Mouse (Mus musculus): ENCODE measurements around the gene Cel.
"Not testable (repeated sequence)": the region's sequence is repeated elsewhere in the genome, so short reads cannot be mapped to it uniquely, and the experiment has no call there.

Gene Cel

GRCm38 (mm10) chr2:28518231-28518630 lies 45.0 kb downstream of the Cel start:
- no peak for DNase-seq (ENCODE audit: low read depth)

DNA sequence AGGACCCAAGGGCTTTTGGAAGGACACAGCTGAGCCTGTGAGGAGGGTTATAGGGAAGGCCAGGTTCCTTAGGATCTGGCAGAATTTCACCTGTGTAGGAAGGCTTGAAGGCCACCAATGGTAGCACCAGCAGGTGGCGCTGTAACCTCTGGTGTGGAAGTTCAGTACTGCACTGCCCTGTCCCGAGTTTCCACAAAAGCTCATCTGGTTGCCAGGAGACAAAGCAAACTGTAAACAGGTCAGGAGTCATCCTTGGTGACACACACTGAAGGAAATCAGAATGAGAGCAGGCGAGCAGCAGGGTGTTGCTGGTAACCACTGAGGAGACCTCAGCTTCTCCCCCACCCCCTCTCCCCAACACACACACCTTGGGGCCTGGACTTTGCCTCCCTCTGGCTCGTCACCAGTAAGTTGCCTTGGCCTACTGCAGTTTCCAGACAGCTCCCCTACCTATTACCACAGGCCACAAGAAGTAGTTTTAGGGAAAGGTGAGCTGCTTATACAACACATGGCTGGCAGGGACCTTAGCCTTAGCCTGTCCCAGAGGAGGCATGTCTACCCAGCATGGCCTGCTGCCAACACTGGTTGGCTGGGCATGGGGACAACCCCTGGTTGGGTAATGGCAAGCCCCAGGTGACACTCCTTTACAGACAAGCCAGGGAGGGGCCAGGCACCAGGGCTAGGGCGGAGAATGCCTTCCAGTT lies 45.8 kb downstream of the Cel start:
- DNase-seq (ENCODE audit: low read depth): peak; percentile 75

GRCm38 (mm10) chr2:28514489-28514888 lies 48.7 kb downstream of the Cel start:
- peak; percentile 63 for DNase-seq (ENCODE audit: low read depth)

GRCm38 (mm10) chr2:28513431-28514370 lies 49.5 kb downstream of the Cel start:
- DNase-seq (ENCODE audit: low read depth): no peak

- no peak for DNase-seq (ENCODE audit: low read depth)
These were observed 50.3 kb downstream of the Cel start, which contains the start of gene Ralgds for GRCm38 (mm10) chr2:28512798-28513401. Gene Ralgds (plus strand): TSS chr2:28513125.

DNA sequence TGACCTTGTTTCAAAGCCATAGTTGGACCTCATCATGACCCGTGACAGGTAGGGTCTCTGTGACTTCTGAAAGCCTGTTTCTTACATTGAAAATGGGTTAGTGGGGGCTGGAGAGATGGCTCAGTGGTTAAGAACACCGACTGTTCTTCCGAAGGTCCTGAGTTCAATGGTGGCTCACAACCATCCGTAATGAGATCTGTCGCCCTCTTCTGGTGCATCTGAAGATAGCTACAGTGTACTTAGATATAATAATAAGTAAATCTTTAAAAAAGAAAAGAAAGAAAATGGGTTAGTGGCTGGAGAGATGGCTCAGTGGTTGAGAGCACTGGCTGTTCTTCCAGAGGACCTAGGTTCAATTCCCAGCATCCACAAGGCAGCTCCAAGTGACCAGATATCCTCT lies 51.6 kb downstream of the Cel start:
- DNase-seq (ENCODE audit: low read depth): not testable (repeated sequence)

GRCm38 (mm10) chr2:28506291-28506690 lies 56.9 kb downstream of the Cel start:
- no peak for DNase-seq (ENCODE audit: low read depth)

- no peak for DNase-seq (ENCODE audit: low read depth)
These were observed 57.4 kb downstream of the Cel start, which contains the start of gene Gm10134 for GRCm38 (mm10) chr2:28505795-28506194. Gene Gm10134 (plus strand): TSS chr2:28506095.
